Mouse (Mus musculus): ENCODE data around the gene Slc52a3. TPM values are rescaled to one million over a fixed set of nuclear protein-coding genes. Genes with fewer than 3 reads are reported as not detected.

Slc52a3 gene
- polyA plus RNA-seq (2015; fragmentation: Nextera tagmentation; extraction: Ambion mirVana) = 0.43 and 0.53 TPM in 2 replicates

DNA sequence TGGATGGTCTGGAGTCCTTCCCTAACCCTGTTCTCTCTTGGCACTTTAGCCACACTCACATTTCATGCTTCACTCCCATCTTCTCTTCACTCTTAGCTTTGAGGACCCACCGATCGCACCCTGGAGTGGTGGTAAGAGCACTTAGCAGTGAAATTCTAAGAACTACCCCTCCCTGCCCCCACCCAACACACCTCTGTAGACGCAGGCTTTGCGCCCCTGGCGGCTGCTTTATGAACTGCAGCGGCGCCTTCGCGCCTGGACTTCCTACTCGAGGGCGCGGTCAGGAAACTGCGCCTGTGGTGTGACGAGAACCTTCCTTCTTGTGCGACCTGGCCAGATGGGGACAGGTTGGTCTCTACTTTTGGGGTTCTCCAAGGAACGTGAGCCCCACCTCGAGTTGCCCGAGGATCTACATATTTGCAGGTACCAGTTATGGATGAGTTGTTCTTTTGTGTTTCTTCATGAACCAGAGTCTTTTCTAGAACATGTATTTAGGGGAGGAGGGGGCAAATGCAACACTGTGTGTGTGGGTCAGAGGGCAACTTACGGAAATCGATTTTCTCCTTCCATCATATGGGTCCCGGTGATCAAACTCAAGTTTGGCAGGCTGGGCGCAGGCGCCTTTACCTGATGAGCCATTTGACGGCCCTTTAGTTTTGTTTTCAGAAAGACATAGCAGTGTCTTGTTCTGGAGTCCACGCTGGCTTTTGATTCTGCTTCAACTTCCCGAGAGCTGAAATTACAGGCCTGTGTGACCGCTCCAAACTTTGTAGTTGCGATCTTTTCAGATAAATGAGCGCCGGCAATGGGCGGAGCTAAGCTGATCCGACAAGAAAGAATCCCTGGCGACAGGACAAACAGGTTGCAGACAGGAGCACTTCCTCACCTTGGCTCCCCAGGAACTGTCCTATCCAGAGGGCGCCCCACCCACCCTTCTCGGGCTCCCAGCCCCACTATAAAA, at the start of gene Slc52a3:
Gene Slc52a3 (plus strand): TSS at position 283 of the 961 bp plus-strand sequence.
- Histone ChIP-seq H3K27ac (ENCODE audit: low read depth) (no peak within 1 kb of the TSS), H3K9ac (replicated peaks) (no peak within 1 kb of the TSS)

DNA sequence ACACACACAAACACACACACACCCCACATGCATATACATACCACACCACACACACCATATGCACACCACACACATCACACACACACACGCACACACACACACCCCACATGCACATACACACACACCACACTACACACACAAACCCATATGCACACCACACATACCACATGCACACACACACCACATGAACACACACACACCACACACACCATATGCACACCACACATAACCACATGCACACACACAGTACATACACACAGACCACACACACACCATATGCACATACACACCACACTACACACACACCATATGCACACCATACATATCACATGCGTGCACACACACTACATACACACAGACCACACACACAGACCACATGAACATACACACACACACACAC, 48.7 kb upstream of the Slc52a3 start:
- 70% methylated on average over 2 of the region's 2 CpGs for WGBS (ENCODE audit: insufficient replicate concordance)
- no peak overlapping the region for H3K9ac ChIP-seq (replicated peaks)
- no peak overlapping the region for H3K4me2 ChIP-seq (ENCODE audit: low read depth, low read length)
- H3K4me3 ChIP-seq (ENCODE audit: low read depth, low read length) = no peak overlapping the region
- no peak for DNase-seq
- no peaks in the 10 kb centered on the region for H3K9me3 ChIP-seq (ENCODE audit: low read length)
- no peak overlapping the region for H3K27ac ChIP-seq (ENCODE audit: low read depth)
- no peak for TF ChIP-seq EP300 (IDR thresholded peaks at IDR 0.05; ENCODE audit: low read depth)
- TF ChIP-seq CTCF (IDR thresholded peaks at IDR 0.05; ENCODE audit: low read depth) = no peak
- H3K4me1 ChIP-seq (ENCODE audit: insufficient read depth) = no peaks in the 10 kb centered on the region
- H3K36me3 ChIP-seq (replicated peaks; ENCODE audit: insufficient read depth, low read length) = no peaks in the 10 kb centered on the region
- ATAC-seq = no peak
- no peaks in the 10 kb centered on the region for H3K27me3 ChIP-seq (ENCODE audit: insufficient read depth, low read length)

More for the DNA sequence above, at the start of gene Slc52a3:
- DNase-seq (peak; percentile 92), ATAC-seq (peak; percentile 67)
- Histone ChIP-seq H3K4me2 (ENCODE audit: low read depth, low read length) (peak within 1 kb of the TSS; percentile 65), H3K36me3 (replicated peaks; ENCODE audit: insufficient read depth, low read length) (no peaks in the 10 kb centered on the region), H3K9me3 (ENCODE audit: low read length) (no peaks in the 10 kb centered on the region), H3K27me3 (ENCODE audit: insufficient read depth, low read length) (peaks cover 8% of the 10 kb centered on the region; the same call in 1 of the 2 replicates), H3K4me1 (ENCODE audit: insufficient read depth) (peaks cover 15% of the 10 kb centered on the region), H3K4me3 (ENCODE audit: low read depth, low read length) (peak within 1 kb of the TSS; percentile 36)
- WGBS (ENCODE audit: insufficient replicate concordance) = 10% methylated on average over 35 of the region's 35 CpGs
- TF ChIP-seq CTCF (IDR thresholded peaks at IDR 0.05; ENCODE audit: low read depth) (peak; percentile 98), EP300 (IDR thresholded peaks at IDR 0.05; ENCODE audit: low read depth) (no peak)

DNA sequence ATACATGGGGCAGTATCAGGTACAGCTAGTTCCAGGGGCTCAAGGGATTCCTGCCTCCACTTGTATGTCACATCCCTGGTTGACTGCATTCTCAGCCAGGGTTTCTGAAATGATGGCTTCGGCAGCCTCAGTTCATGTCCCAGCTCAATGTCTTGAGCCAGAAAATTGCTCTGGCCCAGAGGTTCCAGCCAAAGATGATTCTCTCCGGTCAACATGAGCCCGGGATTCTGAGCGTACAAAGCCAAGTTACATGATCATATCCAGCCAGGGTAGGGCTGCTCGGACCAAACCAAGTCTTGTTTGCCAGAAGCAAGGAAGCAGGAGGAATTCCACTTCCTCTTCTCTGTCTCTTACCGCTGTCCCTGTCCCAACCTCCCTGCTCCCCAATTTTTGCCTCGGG, 48.0 kb upstream of the Slc52a3 start:
- no peak overlapping the region for H3K27ac ChIP-seq (ENCODE audit: low read depth)
- H3K4me3 ChIP-seq (ENCODE audit: low read depth, low read length) = no peak overlapping the region
- no peaks in the 10 kb centered on the region for H3K4me1 ChIP-seq (ENCODE audit: insufficient read depth)
- no peak for ATAC-seq
- no peaks in the 10 kb centered on the region for H3K36me3 ChIP-seq (replicated peaks; ENCODE audit: insufficient read depth, low read length)
- no peak overlapping the region for H3K9ac ChIP-seq (replicated peaks)
- H3K9me3 ChIP-seq (ENCODE audit: low read length) = no peaks in the 10 kb centered on the region
- no peak for DNase-seq
- no peak overlapping the region for H3K4me2 ChIP-seq (ENCODE audit: low read depth, low read length)
- 67% methylated on average over 7 of the region's 7 CpGs for WGBS (ENCODE audit: insufficient replicate concordance)
- H3K27me3 ChIP-seq (ENCODE audit: insufficient read depth, low read length) = no peaks in the 10 kb centered on the region
- TF ChIP-seq CTCF (IDR thresholded peaks at IDR 0.05; ENCODE audit: low read depth) (no peak), EP300 (IDR thresholded peaks at IDR 0.05; ENCODE audit: low read depth) (no peak)

DNA sequence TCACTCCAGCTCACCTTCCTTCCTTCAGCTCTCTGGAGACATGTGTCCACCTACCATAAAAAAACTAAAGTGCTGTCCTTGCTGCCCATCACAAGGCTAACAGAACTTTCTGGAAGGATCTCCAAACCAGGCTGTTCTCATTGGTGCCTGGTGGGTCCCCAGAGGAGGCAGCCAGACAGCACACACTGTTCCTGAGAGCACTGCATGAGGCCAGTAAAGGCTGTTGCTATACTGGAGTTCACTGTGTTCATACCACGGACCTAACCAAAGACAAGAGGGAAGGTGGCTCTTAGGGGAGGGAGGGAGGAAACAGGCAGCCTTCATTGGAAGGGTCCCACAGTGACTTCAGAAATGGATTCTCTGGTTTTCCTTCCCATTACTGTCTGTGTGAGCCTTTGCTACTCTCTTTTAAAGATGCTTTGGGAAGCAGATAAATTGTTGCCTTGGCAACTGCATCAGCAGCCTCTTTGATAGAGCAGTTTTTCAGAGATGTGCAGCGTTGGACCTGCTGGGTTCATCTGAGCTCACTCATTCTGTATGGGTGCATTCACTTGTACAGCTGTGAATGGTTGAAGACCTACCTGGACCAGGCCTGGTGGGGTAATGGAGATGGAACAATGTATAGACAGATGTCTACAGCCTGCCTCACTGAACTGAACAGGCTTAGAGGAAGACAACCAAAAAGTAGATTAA, 47.1 kb upstream of the Slc52a3 start:
- no peak overlapping the region for H3K27ac ChIP-seq (ENCODE audit: low read depth)
- H3K27me3 ChIP-seq (ENCODE audit: insufficient read depth, low read length) = no peaks in the 10 kb centered on the region
- no peaks in the 10 kb centered on the region for H3K36me3 ChIP-seq (replicated peaks; ENCODE audit: insufficient read depth, low read length)
- H3K4me2 ChIP-seq (ENCODE audit: low read depth, low read length) = no peak overlapping the region
- WGBS (ENCODE audit: insufficient replicate concordance) = 64% methylated on average over 2 of the region's 2 CpGs
- H3K9me3 ChIP-seq (ENCODE audit: low read length) = no peaks in the 10 kb centered on the region
- TF ChIP-seq CTCF (IDR thresholded peaks at IDR 0.05; ENCODE audit: low read depth) = no peak
- TF ChIP-seq EP300 (IDR thresholded peaks at IDR 0.05; ENCODE audit: low read depth) = no peak
- no peak for ATAC-seq
- no peak overlapping the region for H3K4me3 ChIP-seq (ENCODE audit: low read depth, low read length)
- H3K4me1 ChIP-seq (ENCODE audit: insufficient read depth) = no peaks in the 10 kb centered on the region
- DNase-seq = no peak
- H3K9ac ChIP-seq (replicated peaks) = no peak overlapping the region

DNA sequence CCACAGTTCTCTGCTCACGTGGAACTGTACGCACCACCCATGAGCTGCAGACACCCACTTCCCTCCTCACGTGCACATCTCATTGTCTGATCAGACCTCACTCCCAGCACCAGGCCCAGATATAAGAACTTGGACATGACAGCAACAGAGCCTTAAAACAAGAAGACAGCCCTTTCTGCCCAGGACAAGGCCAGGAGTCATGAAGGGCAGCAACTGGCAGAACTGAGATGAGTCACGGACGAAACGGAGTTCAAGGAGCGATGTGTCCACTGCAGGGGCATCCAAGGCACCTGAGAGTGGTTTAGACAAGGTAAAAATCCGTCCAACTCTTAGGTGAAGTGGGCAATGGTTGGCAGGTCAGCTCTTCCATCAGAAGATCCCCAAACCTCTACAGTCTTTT, 42.6 kb upstream of the Slc52a3 start:
- Histone ChIP-seq H3K4me1 (ENCODE audit: insufficient read depth) (peaks cover 7% of the 10 kb centered on the region; the same call in 1 of the 2 replicates), H3K4me2 (ENCODE audit: low read depth, low read length) (no peak overlapping the region), H3K27ac (ENCODE audit: low read depth) (no peak overlapping the region), H3K4me3 (ENCODE audit: low read depth, low read length) (no peak overlapping the region), H3K9ac (replicated peaks) (no peak overlapping the region), H3K9me3 (ENCODE audit: low read length) (no peaks in the 10 kb centered on the region), H3K36me3 (replicated peaks; ENCODE audit: insufficient read depth, low read length) (no peaks in the 10 kb centered on the region), H3K27me3 (ENCODE audit: insufficient read depth, low read length) (no peaks in the 10 kb centered on the region)
- 88% methylated on average over 8 of the region's 8 CpGs for WGBS (ENCODE audit: insufficient replicate concordance)
- no peak for DNase-seq
- no peak for ATAC-seq
- TF ChIP-seq EP300 (IDR thresholded peaks at IDR 0.05; ENCODE audit: low read depth) (no peak), CTCF (IDR thresholded peaks at IDR 0.05; ENCODE audit: low read depth) (no peak)

DNA sequence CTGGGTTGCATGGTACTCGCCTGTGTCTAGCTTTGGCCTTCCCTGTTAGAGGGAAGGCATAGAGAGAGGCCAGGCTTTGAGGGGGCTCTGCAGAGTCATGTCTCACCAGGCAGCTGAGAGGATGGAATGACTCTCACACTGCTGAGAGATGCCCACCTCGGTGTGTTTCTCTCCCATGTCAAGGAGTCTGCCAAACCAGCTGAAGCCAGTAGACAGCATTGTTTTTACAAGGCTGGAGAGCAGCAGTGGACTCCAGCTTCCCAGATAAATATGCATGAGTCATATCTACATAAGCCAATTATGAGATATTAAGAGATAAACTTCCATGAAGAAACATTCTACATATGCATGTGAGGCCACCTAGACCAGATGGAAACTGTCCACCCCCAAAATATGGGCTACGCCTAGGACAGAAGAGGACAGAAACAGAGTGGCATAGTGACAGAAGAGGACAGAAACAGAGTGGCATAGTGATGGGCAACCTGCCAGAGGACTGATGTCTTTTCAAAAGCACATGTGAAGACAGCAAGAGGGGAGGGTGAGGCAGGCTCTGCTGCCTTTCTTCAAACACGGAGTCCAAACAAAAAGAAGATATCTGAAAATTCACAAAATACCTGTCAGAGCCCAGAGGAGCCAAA, 39.7 kb upstream of the Slc52a3 start:
- no peak for TF ChIP-seq EP300 (IDR thresholded peaks at IDR 0.05; ENCODE audit: low read depth)
- TF ChIP-seq CTCF (IDR thresholded peaks at IDR 0.05; ENCODE audit: low read depth) = no peak
- Histone ChIP-seq H3K27ac (ENCODE audit: low read depth) (no peak overlapping the region), H3K4me3 (ENCODE audit: low read depth, low read length) (no peak overlapping the region), H3K4me2 (ENCODE audit: low read depth, low read length) (no peak overlapping the region), H3K9me3 (ENCODE audit: low read length) (no peaks in the 10 kb centered on the region), H3K36me3 (replicated peaks; ENCODE audit: insufficient read depth, low read length) (no peaks in the 10 kb centered on the region), H3K4me1 (ENCODE audit: insufficient read depth) (peaks cover 20% of the 10 kb centered on the region), H3K27me3 (ENCODE audit: insufficient read depth, low read length) (no peaks in the 10 kb centered on the region), H3K9ac (replicated peaks) (no peak overlapping the region)
- DNase-seq (no peak), ATAC-seq (no peak)
- WGBS (ENCODE audit: insufficient replicate concordance) = 75% methylated on average over 4 of the region's 4 CpGs
